Mouse (Mus musculus): Measurements from ENCODE around the gene Iqgap2.

GRCm38 (mm10) chr13:95596689-95597088 lies 295.0 kb downstream of the Iqgap2 start:
- no peak for TF ChIP-seq CTCF (IDR thresholded peaks at IDR 0.05 in 2 of 3, conservative IDR thresholded peaks at IDR 0.05 in 1 of 3; ENCODE audit: control insufficient read depth in 1 of 3, insufficient read depth in 1 of 3, low read depth in 2 of 3, low read length in 3 of 3, poor library complexity in 1 of 3, severe bottlenecking in 1 of 3)
- no peak for TF ChIP-seq SIN3A (IDR thresholded peaks at IDR 0.05; ENCODE audit: low read length)
- no peak for TF ChIP-seq MAFK (IDR thresholded peaks at IDR 0.05; ENCODE audit: borderline replicate concordance, low read depth, low read length)
- TF ChIP-seq HCFC1 (IDR thresholded peaks at IDR 0.05; ENCODE audit: low read depth, low read length), result no peak
- TF ChIP-seq USF1 (IDR thresholded peaks at IDR 0.05; ENCODE audit: low read depth, low read length), result no peak
- no peak for TF ChIP-seq GABPA (IDR thresholded peaks at IDR 0.05; ENCODE audit: low read depth, low read length)
